Mouse (Mus musculus) cerebellum, postnatal 25 days (tissue): ENCODE data around the gene Shd.

ENCODE experiments used
- DNase-seq, 2 experiments: peaks; one replicate each; pipeline ENCODE4 v3.0.0; 2021; ENCODE audit warnings: mixed read lengths in 2 of 2

Gene Shd

GRCm38 (mm10) chr17:55959946-55960740, 10.1 kb upstream of the Shd start:
- DNase-seq: peak in 1 of 2 experiments; percentile 35

DNA sequence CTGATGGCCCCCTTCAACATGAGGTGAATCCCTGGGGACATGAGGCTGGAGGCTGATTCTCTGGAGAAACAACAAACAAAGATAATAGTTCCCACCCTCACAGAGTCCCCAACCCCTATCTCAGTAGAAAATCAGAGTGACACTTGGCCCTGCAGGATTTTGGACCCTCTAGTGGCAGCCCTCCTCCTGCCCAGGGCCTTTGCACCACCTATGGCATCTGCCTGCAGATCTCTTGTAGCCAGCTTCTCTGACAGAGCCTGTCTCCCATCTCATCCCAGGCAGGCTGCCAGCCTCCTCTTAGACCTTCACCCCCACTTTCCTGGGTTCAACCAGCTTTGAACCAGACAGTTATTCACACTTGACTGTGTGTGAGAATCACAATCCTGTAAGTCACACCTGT, 9.5 kb upstream of the Shd start:
- DNase-seq: peak in 1 of 2 experiments; percentile 43

- DNase-seq: no peak
These were observed 8.6 kb upstream of the Shd start for GRCm38 (mm10) chr17:55961631-55962030.

DNA sequence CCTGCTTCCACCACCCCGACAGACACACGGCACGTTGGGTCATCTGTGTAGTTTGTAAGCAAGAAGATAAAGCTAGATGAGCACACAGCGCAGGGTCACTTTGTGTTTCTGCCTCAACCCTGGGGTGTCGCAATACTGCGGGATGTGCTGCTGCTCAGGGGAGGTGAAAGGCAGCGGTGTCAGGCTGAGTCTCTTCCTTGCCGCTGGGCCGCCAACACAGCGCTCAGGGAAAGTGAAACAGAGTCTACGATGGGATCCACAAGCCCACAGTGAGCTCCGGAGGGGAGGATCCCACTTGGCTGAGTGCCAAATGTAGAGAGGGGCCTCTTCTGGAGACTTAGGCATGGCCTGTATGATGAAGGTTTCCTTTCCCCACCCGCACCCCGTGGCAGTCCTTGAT, 7.1 kb upstream of the Shd start:
- DNase-seq: no peak

GRCm38 (mm10) chr17:55964496-55964895, 5.8 kb upstream of the Shd start:
- no peak for DNase-seq

- DNase-seq: no peak
These were observed 5.3 kb upstream of the Shd start for GRCm38 (mm10) chr17:55964996-55965395.

GRCm38 (mm10) chr17:55967186-55967585, 3.1 kb upstream of the Shd start:
- peak; percentile 39 to 57 for DNase-seq

- peak in 1 of 2 experiments; percentile 43 for DNase-seq
These were observed 2.1 kb upstream of the Shd start for GRCm38 (mm10) chr17:55968210-55968609.

DNA sequence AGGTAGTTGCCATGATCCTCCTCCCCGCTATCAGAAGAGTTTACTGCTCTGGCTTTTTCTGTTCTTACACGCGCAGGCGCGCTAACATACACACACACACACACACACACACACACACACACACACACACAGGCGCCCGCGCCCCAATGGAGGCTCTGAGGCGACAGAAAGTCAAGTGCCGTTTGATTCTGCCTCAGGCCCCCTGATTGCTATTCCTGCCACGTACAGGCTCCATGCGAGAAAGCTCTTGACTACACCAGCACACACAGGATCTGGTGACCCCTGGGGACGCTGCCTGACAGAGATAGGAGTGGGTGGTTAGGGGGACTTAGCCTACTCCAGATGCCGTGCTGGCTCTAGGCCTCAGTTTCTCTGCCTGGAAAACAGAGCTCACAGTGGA, 707 bp upstream of the Shd start:
- DNase-seq: peak; percentile 47 to 63

GRCm38 (mm10) chr17:55971453-55971852, 1.2 kb downstream of the Shd start:
- DNase-seq: peak; percentile 22 to 43

DNA sequence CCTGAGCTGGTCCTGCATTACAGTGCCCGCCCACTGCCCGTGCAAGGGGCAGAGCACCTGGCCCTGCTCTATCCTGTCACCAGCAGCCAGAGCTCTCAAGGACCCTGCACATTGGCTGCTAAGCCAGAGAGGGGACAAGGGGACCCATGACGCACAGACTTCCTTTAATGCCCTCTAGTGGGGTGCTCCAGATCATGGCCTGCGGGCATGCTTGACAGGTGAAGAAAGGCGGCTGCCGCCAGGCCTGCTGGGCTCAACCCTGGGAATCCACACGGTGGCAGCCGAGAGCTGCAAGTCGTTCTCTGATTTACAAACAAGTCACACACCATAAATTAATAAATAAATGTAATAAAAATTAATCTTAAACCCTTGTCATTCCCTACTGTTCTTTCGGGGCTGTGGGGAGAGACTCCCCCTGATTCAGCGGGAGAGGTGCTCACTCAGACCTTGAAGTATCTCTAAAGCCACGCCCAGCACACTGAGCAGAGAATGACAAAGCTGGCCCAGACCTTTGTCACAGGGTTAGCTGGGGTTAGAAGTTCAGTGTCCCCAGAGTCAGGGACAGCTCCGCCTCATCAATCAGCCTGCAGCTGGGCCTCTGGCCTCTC, 6.1 kb downstream of the Shd start:
- peak; percentile 91 to 93 for DNase-seq

- DNase-seq: no peak
These were observed 7.0 kb downstream of the Shd start for GRCm38 (mm10) chr17:55977301-55977700.

DNA sequence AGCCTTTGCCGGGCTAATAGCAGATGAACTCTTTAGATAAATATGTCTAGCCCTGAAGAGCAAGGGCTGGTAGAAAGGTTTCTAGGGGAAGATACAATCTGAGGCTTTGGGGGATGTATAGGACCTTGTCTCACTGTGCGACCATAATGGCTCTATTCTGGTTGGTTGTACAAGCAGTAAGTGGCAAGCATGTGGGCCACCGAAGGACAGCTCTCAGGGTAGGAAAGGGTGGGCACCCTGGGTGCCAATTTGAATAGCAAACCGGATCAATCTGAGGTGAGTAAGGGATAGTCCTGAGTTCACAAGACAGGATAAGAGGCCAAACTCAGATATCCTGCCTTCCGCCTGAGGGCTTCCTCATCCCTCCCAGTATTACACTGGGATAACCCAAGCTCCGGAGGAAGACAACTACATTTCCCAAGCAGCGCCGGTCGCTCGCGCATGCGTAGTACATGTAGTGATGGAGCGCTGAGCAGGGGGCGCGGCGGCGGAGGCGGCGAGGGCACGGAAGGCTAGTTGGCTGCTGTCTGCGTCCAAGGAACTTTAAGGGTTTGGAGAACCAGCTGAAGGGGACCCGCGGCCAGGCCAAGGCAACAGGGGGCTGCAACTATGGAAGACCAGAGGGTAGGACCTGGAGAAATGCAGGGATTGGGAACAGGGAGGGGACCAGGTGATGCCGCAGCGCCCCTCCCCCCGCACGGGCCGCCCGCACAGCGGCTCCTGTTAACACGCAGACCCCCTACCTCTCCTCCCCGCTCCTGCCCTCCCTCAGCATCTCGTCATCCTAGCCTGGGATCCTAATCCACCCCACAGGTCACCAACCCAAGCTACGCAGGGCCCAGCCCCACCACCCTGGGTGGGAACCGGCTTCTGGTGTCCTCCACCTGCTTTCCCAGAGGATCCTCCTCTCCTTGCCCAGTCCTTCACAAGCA, 16.0 kb downstream of the Shd start, which contains the start of gene Fsd1:
TSS of gene Fsd1 (plus strand) at position 480 of the 932 bp plus-strand sequence.
- DNase-seq: peak; percentile 87 to 91

- no peak for DNase-seq
These were observed 20.1 kb downstream of the Shd start for GRCm38 (mm10) chr17:55990278-55990898.

GRCm38 (mm10) chr17:55996007-55996406, 25.7 kb downstream of the Shd start:
- DNase-seq: peak in 1 of 2 experiments; percentile 52

GRCm38 (mm10) chr17:55999794-56000499, 29.7 kb downstream of the Shd start:
- DNase-seq: no peak

- peak; percentile 53 to 70 for DNase-seq
These were observed 32.7 kb downstream of the Shd start for GRCm38 (mm10) chr17:56003000-56003399.

GRCm38 (mm10) chr17:56005415-56006061, 35.3 kb downstream of the Shd start, which contains the start of the genes Stap2 and Mpnd:
Gene Stap2 (minus strand): TSS chr17:56005584.
Gene Mpnd (plus strand): TSS chr17:56005711.
- DNase-seq: peak; percentile 68 to 77

DNA sequence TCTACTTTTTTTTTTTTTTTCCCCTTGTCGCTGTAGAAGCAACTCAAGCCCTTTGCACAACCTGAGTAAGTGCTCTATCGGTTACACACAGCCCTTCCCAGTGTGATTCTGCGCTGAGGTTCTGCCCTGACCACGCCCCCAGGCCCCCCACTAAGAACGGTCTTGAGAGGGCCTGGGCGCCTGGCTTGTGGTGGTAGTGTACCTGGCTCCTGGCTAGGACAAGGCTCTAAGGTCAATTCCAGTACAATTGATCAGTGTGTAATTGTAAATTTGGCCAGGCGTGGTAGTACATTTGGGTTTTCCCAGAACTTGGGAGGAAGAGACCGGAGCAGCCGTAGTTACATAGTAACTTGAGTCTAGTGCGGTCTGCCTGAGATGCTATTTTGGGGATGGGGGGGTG, 36.7 kb downstream of the Shd start:
- no peak for DNase-seq

DNA sequence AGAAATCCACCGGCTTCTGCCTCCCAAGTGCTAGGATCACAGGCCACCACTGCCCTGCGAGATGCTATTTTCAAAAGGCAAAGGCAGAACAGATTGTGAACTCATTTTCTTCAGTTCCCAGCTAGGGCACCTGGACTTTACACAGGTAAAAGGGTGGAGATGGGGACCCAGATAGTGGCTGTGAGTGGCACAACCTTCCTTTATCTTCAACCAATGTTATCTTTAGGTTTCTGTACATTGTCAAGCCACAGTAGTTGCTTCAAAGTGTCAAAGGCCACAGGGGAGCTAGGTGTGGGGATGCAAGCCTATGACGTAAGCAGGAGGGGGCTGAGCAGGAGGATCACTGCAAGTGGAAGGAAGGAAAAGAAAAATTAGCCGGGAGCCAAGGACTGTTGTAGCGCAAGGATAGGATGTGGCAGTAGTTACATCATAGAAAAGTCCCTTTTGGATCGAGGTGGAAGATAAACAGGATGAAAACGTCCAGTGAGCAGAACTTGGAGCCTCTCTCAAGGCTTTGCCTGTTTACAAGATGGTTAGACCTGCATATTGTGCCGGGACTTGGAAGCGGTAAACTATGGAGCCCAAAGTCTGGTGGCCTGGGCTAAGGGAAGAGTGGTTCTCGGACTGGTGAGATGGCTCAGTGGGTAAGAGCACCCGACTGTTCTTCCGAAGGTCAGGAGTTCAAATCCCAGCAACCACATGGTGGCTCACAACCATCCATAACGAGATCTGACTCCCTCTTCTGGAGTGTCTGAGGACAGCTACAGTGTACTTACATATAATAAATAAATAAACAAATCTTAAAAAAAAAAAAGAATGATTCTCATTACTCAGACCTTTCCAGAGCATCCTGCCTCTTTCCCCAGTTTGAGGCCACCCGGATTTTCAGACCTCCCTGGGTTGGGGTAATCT, 37.4 kb downstream of the Shd start:
- DNase-seq: no peak
